Mouse (Mus musculus) small intestine, adult 2 months (tissue): ENCODE results near the gene Cfap221. TPM values are rescaled to one million over a fixed set of nuclear protein-coding genes. Genes with fewer than 3 reads are reported as not detected.
A peak's percentile ranks its signal among the peaks of the same experiment; 100 is the strongest.

Experiments
- H3K27ac ChIP-seq: fragments of 200-500 bp; 2 replicates; pipeline ENCODE4 v1.5.1; 2012; ENCODE audit warnings: low read depth, low read length, control low read depth, inconsistent platforms; ENCODE audit not compliant: insufficient read depth
- H3K27me3 ChIP-seq: fragments of 200-500 bp; 2 replicates; pipeline ENCODE4 v1.6.1; 2012; ENCODE audit warnings: mild to moderate bottlenecking, moderate library complexity, low read length, inconsistent platforms; ENCODE audit not compliant: control insufficient read depth, insufficient read depth
- H3K36me3 ChIP-seq: fragments of 200-500 bp; 2 replicates; pipeline ENCODE4 v1.6.1; 2012; ENCODE audit warnings: mild to moderate bottlenecking, low read length, control low read depth, inconsistent platforms; ENCODE audit not compliant: control insufficient read depth, insufficient read depth
- H3K4me1 ChIP-seq: fragments of 200-500 bp; 2 replicates; pipeline ENCODE4 v1.6.1; 2012; ENCODE audit warnings: low read length, inconsistent platforms, mixed read lengths; ENCODE audit not compliant: control insufficient read depth, insufficient read depth, insufficient read length
- H3K4me3 ChIP-seq: fragments of 200-500 bp; 2 replicates; pipeline ENCODE4 v1.5.1; 2012; ENCODE audit warnings: low read depth, mild to moderate bottlenecking, control low read depth, inconsistent platforms, low read length, moderate library complexity
- CTCF ChIP-seq: fragments of 200-500 bp; IDR thresholded peaks from 2 replicates; pipeline ENCODE4 v1.5.1; 2012; ENCODE audit warnings: low read depth, mild to moderate bottlenecking, control low read depth, inconsistent platforms, low read length, moderate library complexity, mixed read lengths; ENCODE audit not compliant: insufficient replicate concordance, insufficient read length; ENCODE audit errors: extremely low read depth
- POLR2A ChIP-seq: fragments of 200-500 bp; IDR thresholded peaks from 2 replicates; pipeline ENCODE4 v1.6.1; 2012; ENCODE audit warnings: low read depth, mild to moderate bottlenecking, control low read depth, inconsistent platforms, low read length, moderate library complexity
- WGBS: fragments of 180-500 bp; shearing (Covaris S2); methylation state at CpG from one replicate; pipeline ENCODE4 v1.1.7; 2018; 5-methylcytosine and 5-hydroxymethylcytosine counted together
- polyA plus RNA-seq: library from polyadenylated mRNA; depleted of rRNA; stranded (reverse); fragments of >200 nt; gene quantifications from 2 replicates; pipeline ENCODE4 v1.2.3, GENCODE M21; 2012; rRNA removed

Gene Cfap221
- polyA plus RNA-seq, 1 experiment, result not detected

DNA sequence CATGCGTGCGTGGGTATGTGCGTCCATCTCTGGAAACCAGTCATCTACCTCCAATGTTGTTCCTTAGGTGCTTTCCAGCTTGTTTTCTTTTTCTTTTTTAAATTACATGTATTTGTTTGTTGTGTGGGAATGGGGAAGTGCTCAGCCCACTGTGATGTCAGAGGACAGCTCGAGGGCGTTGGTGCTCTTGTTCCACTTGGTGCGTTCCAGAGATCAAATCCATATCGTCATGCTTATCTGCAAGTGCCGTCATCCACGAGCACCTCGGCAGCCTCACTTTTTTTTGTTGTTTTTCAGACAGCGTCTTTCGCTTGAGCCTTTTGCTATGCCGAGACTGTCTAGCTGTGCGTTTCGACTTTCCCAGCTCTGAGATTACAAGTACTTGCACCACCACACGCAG lies 107.7 kb downstream of the Cfap221 start:
- Histone ChIP-seq H3K27ac (no peak overlapping the region), H3K27me3 (no peaks in the 10 kb centered on the region), H3K4me1 (no peaks in the 10 kb centered on the region), H3K36me3 (no peaks in the 10 kb centered on the region), H3K4me3 (no peak overlapping the region)
- WGBS, result 63% methylated on average over 16 of the region's 16 CpGs
- TF ChIP-seq POLR2A (no peak), CTCF (no peak)

DNA sequence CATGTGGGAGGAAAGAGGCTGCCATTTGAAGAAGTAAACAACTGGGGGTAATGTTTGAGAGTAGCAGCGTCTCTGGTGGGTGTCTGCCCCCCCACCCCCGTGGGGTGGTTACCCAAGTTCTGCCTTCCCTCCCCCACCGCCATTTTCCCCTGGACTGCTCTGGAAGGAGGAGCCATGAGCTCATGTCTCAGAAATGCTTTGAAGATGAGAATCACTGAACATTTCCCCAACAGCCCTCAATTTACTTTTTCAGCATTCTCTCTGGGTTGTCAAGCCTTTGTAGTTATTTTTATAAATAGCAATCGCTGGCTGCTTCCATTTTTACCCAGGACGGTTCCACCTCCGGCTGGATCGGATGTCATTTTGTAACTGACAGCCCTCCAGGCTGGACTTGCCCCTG lies 110.7 kb downstream of the Cfap221 start:
- TF ChIP-seq POLR2A (no peak), CTCF (0 out of 2 replicates have a peak, but pooled peaks have one; percentile 6)
- no peak overlapping the region for H3K4me3 ChIP-seq
- 56% methylated on average over 7 of the region's 7 CpGs for WGBS

DNA sequence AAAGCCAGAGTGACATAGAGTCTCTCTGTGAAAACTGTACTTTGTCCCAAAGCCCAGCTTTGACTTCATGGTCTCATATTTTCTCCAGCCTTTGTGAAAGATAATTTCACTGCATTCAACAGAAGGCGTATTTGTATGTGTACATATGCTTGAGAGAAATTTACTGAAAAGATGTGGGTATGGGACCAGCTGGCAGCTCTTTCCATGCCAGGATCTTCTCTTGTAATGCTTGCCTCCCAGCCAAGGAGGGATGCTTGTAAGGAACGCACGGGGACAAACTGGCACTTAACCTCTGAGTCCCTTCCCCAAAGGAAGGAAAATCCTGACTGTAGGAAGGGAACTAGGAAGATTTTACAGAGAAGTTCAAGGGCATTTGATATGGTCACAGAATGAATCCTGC lies 112.8 kb downstream of the Cfap221 start:
- H3K27me3 ChIP-seq, result no peaks in the 10 kb centered on the region
- WGBS, result 83% methylated on average over 3 of the region's 3 CpGs
- no peaks in the 10 kb centered on the region for H3K36me3 ChIP-seq
- H3K27ac ChIP-seq, result no peak overlapping the region
- TF ChIP-seq POLR2A (no peak), CTCF (no peak)
- H3K4me1 ChIP-seq, result no peaks in the 10 kb centered on the region
- H3K4me3 ChIP-seq, result no peak overlapping the region

More for the DNA sequence above, 110.7 kb downstream of the Cfap221 start:
- H3K4me1 ChIP-seq, result no peaks in the 10 kb centered on the region
- no peak overlapping the region for H3K27ac ChIP-seq
- no peaks in the 10 kb centered on the region for H3K36me3 ChIP-seq
- H3K27me3 ChIP-seq, result no peaks in the 10 kb centered on the region

DNA sequence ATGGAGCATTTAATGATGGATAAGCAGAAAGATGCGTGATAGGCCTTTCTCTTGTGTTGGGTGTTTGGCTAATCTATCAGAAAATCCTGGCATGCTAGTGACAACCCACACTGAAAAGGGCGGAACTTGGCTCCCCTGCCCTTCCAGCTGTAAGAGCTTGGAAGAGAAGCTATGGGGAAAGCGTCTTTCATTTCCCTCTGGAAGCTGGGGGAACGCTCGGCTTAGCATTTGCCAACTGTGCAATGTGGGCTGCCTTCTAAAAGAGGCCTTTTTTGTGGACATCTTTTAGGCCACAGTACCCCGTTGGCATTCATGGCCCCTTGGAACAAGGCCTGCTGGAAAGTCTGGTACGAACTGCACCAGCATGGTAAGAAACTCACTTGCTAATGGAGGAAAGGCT lies 118.1 kb downstream of the Cfap221 start:
- WGBS, result 72% methylated on average over 7 of the region's 7 CpGs
- H3K27me3 ChIP-seq, result no peaks in the 10 kb centered on the region
- H3K36me3 ChIP-seq, result no peaks in the 10 kb centered on the region

DNA sequence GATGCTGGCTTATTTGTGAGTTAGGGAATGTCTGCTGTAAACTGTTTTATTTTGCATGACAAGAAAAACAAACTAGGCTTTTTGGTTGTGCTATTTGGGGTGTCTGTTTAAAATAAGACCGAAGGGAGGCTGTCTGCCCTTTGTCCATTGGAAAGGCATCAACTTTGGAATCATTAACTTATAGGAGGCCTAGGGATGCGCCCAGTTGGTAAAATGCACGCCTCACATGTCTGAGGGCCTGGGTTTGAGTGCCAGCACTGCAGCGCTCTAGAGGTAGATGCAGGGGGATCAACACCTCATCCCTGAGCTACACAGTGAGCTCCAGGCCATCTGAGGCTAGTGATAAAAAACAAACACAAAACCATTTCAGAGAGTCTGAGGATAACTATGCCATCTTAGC lies 119.6 kb downstream of the Cfap221 start:
- Histone ChIP-seq H3K4me3 (no peak overlapping the region), H3K27me3 (no peaks in the 10 kb centered on the region), H3K4me1 (peaks cover 2% of the 10 kb centered on the region; the same call in 1 of the 2 replicates), H3K36me3 (no peaks in the 10 kb centered on the region), H3K27ac (no peak overlapping the region)
- TF ChIP-seq CTCF, result no peak
- no peak for TF ChIP-seq POLR2A
- WGBS, result 58% methylated on average over 4 of the region's 4 CpGs

More for the DNA sequence above, 118.1 kb downstream of the Cfap221 start:
- TF ChIP-seq CTCF (no peak), POLR2A (no peak)
- Histone ChIP-seq H3K4me1 (peaks cover 2% of the 10 kb centered on the region; the same call in 1 of the 2 replicates), H3K27ac (no peak overlapping the region), H3K4me3 (no peak overlapping the region)

Other genes starting within 250 kb of the Cfap221 start
- gene Ptpn4, start 159.6 kb downstream of the Cfap221 start, polyA plus RNA-seq, result 0.44 and 2.7 TPM in 2 replicates
- 2.1 and 2.6 TPM in 2 replicates for gene Tmem177, start 84.0 kb downstream of the Cfap221 start, polyA plus RNA-seq
- 1.1 and 2.5 TPM in 2 replicates for gene Sctr, start 9.7 kb upstream of the Cfap221 start, polyA plus RNA-seq
- gene Tmem37, start 76.8 kb upstream of the Cfap221 start, polyA plus RNA-seq, result 121 and 171 TPM in 2 replicates
- 419 and 468 TPM in 2 replicates for gene Dbi, start 123.8 kb upstream of the Cfap221 start, polyA plus RNA-seq
- gene 3110009E18Rik, start 124.0 kb upstream of the Cfap221 start, polyA plus RNA-seq, result not detected in 2 replicates